In genomic region chr9:94692122-94692521, GRCm38 (mm10) we compare ENCODE assay signal across 9 mouse cellular contexts. TPM values are rescaled to one million over a fixed set of nuclear protein-coding genes. Genes with fewer than 3 reads are reported as not detected.
DNase-seq lines count a peak whose midpoint lies in the region; ATAC-seq and TF ChIP-seq lines count a peak whose summit lies in the region.
"Had no signal": no experiment of that assay in that cellular context is flagged by ENCODE, and none has a peak within 500 bp of the region (broad histone marks: within the 10 kb centered on the region; RNA-seq: fewer than 3 reads in every experiment).

No protein-coding gene starts in this region.

- TF ChIP-seq EP300 in heart, postnatal 0 days (IDR thresholded peaks at IDR 0.05; ENCODE audit: low read depth) = no peak

- no peaks in the 10 kb centered on the region for H3K36me3 ChIP-seq in heart, embryonic 11.5 days (ENCODE audit: control insufficient read depth, insufficient read depth, low read length)
- peaks cover 28% of the 10 kb centered on the region for H3K36me3 ChIP-seq in thymus, adult 2 months (ENCODE audit: control insufficient read depth, insufficient read depth, low read length)
- H3K36me3 ChIP-seq in heart, postnatal 0 days (replicated peaks; ENCODE audit: control insufficient read depth, insufficient read depth, low read length) = no peaks in the 10 kb centered on the region

- no peak for DNase-seq in heart, adult 11 months
- no peak for DNase-seq in thymus, adult 2 months
- no peak for DNase-seq in thymus, postnatal 10 days (ENCODE audit: low spot score in 2 of 2)
- DNase-seq in heart, postnatal 0 days (ENCODE audit: low spot score) = no peak
- no peak for DNase-seq in right cerebral cortex, adult 18-20 months
- DNase-seq: adrenal gland, postnatal 14 days; kidney, adult 18-20 months had no signal

- 0 out of 2 replicates have a peak overlapping the region, but pooled peaks have one; percentile 2 for H3K4me2 ChIP-seq in heart, embryonic 11.5 days
- peak overlapping the region; percentile 38 for H3K4me2 ChIP-seq in heart, postnatal 0 days (ENCODE audit: low read depth, low read length)

- no peak for TF ChIP-seq CTCF in thymus, adult 2 months (IDR thresholded peaks at IDR 0.05; ENCODE audit: borderline replicate concordance, control insufficient read depth, extremely low read depth, insufficient read depth, low read length, poor library complexity)
- TF ChIP-seq CTCF in heart, postnatal 0 days (IDR thresholded peaks at IDR 0.05; ENCODE audit: low read depth) = no peak

- H3K27me3 ChIP-seq in heart, embryonic 11.5 days (ENCODE audit: control insufficient read depth, insufficient read depth, low read length) = no peaks in the 10 kb centered on the region
- H3K27me3 ChIP-seq in thymus, adult 2 months (ENCODE audit: control insufficient read depth, insufficient read depth, low read length) = no peaks in the 10 kb centered on the region
- no peaks in the 10 kb centered on the region for H3K27me3 ChIP-seq in heart, postnatal 0 days (ENCODE audit: control insufficient read depth, insufficient read depth, low read length)

- H3K9ac ChIP-seq in heart, embryonic 11.5 days (ENCODE audit: low read depth, low read length) = no peak overlapping the region; the same call in 1 of the 2 replicates
- H3K9ac ChIP-seq in heart, postnatal 0 days (replicated peaks; ENCODE audit: low read depth, low read length) = no peak overlapping the region

- H3K27ac ChIP-seq in heart, embryonic 11.5 days (ENCODE audit: low read depth, low read length) = no peak overlapping the region
- peak overlapping the region; percentile 95 for H3K27ac ChIP-seq in thymus, adult 2 months (ENCODE audit: control insufficient read depth, insufficient read depth, low read length)
- peak overlapping the region; percentile 57 for H3K27ac ChIP-seq in heart, postnatal 0 days (ENCODE audit: low read depth)

- H3K9me3 ChIP-seq in heart, embryonic 11.5 days (replicated peaks; ENCODE audit: control insufficient read depth, low read length) = no peaks in the 10 kb centered on the region
- H3K9me3 ChIP-seq in heart, postnatal 0 days (replicated peaks; ENCODE audit: control insufficient read depth, low read length) = no peaks in the 10 kb centered on the region

- H3K4me1 ChIP-seq in heart, embryonic 11.5 days (ENCODE audit: control insufficient read depth, insufficient read depth, low read length) = peaks cover 13% of the 10 kb centered on the region
- H3K4me1 ChIP-seq in thymus, adult 2 months (replicated peaks; ENCODE audit: control insufficient read depth, insufficient read depth, low read length) = peaks cover 42% of the 10 kb centered on the region
- H3K4me1 ChIP-seq in heart, postnatal 0 days (ENCODE audit: control insufficient read depth, insufficient read depth) = peaks cover 17% of the 10 kb centered on the region

- TF ChIP-seq POLR2A in thymus, adult 2 months (IDR thresholded peaks at IDR 0.05; ENCODE audit: control insufficient read depth, extremely low read depth, insufficient read depth, low read length, poor library complexity) = no peak

- ATAC-seq in heart, embryonic 11.5 days (replicated peaks; ENCODE audit: insufficient number of reproducible peaks, low FRiP score, low TSS enrichment) = no peak
- ATAC-seq in heart, postnatal 0 days (ENCODE audit: insufficient read depth, low read depth) = no peak
- no peak for ATAC-seq in granulocyte monocyte progenitor cell, adult 5-6 weeks (replicated peaks; ENCODE audit: poor library complexity, severe bottlenecking)

- WGBS in heart, embryonic 11.5 days (ENCODE audit: insufficient replicate concordance) = 18% methylated on average over 7 of the region's 7 CpGs
- WGBS in thymus, adult 2 months = 16% methylated on average over 7 of the region's 7 CpGs
- WGBS in heart, postnatal 0 days = 3% methylated on average over 7 of the region's 7 CpGs

- no peak overlapping the region for H3K4me3 ChIP-seq in heart, embryonic 11.5 days (ENCODE audit: low read depth, low read length)
- no peak overlapping the region for H3K4me3 ChIP-seq in thymus, adult 2 months (ENCODE audit: control insufficient read depth, insufficient read depth, low read length)
- no peak overlapping the region for H3K4me3 ChIP-seq in heart, postnatal 0 days (ENCODE audit: low read depth, low read length)

RNA-seq across cellular contexts. Expression of gene Slc9a9, which starts 22.4 kb away (rescaled TPM):
- polyA plus RNA-seq in heart, embryonic 11.5 days (2014; fragmentation: Nextera tagmentation; extraction: Ambion mirVana) = 4.1 and 4.4 TPM in 2 replicates
- polyA plus RNA-seq in thymus, adult 2 months (2012; rRNA removed) = 43.5 and 49.7 TPM in 2 replicates
- total RNA-seq in heart, postnatal 0 days (2014; rRNA removed; ENCODE audit: low replicate concordance) = 1.3 and 7.1 TPM in 2 replicates
- 1.9 and 2.1 TPM in 2 replicates for polyA plus RNA-seq in heart, postnatal 0 days (2015; fragmentation: Nextera tagmentation; extraction: Ambion mirVana)
- 10.5 and 13.8 TPM in 2 replicates for total RNA-seq in granulocyte monocyte progenitor cell, adult 5-6 weeks (2014; fragmentation: Nextera tagmentation)
- total RNA-seq in granulocyte monocyte progenitor cell, adult 5-6 weeks (2017) = 7.6 and 11.1 TPM in 2 replicates
